ENCODE assay signal across 17 mouse cellular contexts in genomic region chr1:55399891-55400290, GRCm38 (mm10). TPM values are rescaled to one million over a fixed set of nuclear protein-coding genes. Genes with fewer than 3 reads are reported as not detected.
DNase-seq lines count a peak whose midpoint lies in the region; ATAC-seq lines count a peak whose summit lies in the region.
"Had no signal": no experiment of that assay in that cellular context is flagged by ENCODE, and none has a peak within 500 bp of the region (broad histone marks: within the 10 kb centered on the region; RNA-seq: fewer than 3 reads in every experiment).

No protein-coding gene starts in this region.

- H3K9me3 ChIP-seq in liver, embryonic 11.5 days (ENCODE audit: control insufficient read depth, low read length): no peaks in the 10 kb centered on the region
- H3K9me3 ChIP-seq: embryonic facial prominence, embryonic 15.5 days had no signal

- no peak overlapping the region for H3K4me3 ChIP-seq in liver, embryonic 11.5 days (ENCODE audit: low read depth, low read length)
- H3K4me3 ChIP-seq: embryonic facial prominence, embryonic 15.5 days had no signal

- no peak overlapping the region for H3K4me2 ChIP-seq in liver, embryonic 11.5 days
- H3K4me2 ChIP-seq: embryonic facial prominence, embryonic 15.5 days had no signal

- peaks cover 4% of the 10 kb centered on the region for H3K27me3 ChIP-seq in liver, embryonic 11.5 days (replicated peaks; ENCODE audit: control insufficient read depth, insufficient read depth, low read length)

- DNase-seq in embryo, embryonic 11 days: peak; percentile 35
- no peak for DNase-seq in embryo, embryonic 10 days (ENCODE audit: low spot score)
- DNase-seq in right cerebral cortex, adult 18-20 months: peak; percentile 67
- DNase-seq in right cerebral cortex, postnatal 14 days: no peak
- DNase-seq in mesoderm, embryonic 11.5 days (ENCODE audit: low read depth, low spot score): peak; percentile 27
- DNase-seq in right cerebral cortex, postnatal 25 days: peak; percentile 26
- DNase-seq in liver, embryonic 11.5 days (ENCODE audit: low spot score): no peak
- DNase-seq in adrenal gland, adult 8-10 months: no peak
- DNase-seq: cerebellum, adult 11 months; gastrocnemius, postnatal 25 days; heart, postnatal 14 days; lung, postnatal 4 days; thymus, postnatal 4 days had no signal

- H3K36me3 ChIP-seq in liver, embryonic 11.5 days (ENCODE audit: control insufficient read depth, insufficient read depth, low read length): no peaks in the 10 kb centered on the region
- H3K36me3 ChIP-seq: embryonic facial prominence, embryonic 15.5 days had no signal

- H3K4me1 ChIP-seq in liver, embryonic 11.5 days (replicated peaks; ENCODE audit: control insufficient read depth, insufficient read depth, low read length): no peaks in the 10 kb centered on the region

- no peak overlapping the region for H3K9ac ChIP-seq in liver, embryonic 11.5 days (ENCODE audit: low read depth, low read length)
- H3K9ac ChIP-seq: embryonic facial prominence, embryonic 15.5 days had no signal

- no peak overlapping the region for H3K27ac ChIP-seq in liver, embryonic 11.5 days (ENCODE audit: low read depth, low read length)
- H3K27ac ChIP-seq: embryonic facial prominence, embryonic 15.5 days; kidney, postnatal 0 days had no signal

- no peak for ATAC-seq in liver, embryonic 11.5 days (replicated peaks; ENCODE audit: low FRiP score)

- WGBS in liver, embryonic 11.5 days: 61% methylated on average over 5 of the region's 5 CpGs

RNA-seq across cellular contexts. Expression of gene Plcl1, which starts 5.8 kb away (rescaled TPM):
- polyA plus RNA-seq in liver, embryonic 11.5 days (2014; fragmentation: Nextera tagmentation; extraction: Ambion mirVana): 0.63 and 0.96 TPM in 2 replicates
- total RNA-seq in adrenal gland, adult 8-10 months (2022): 1 to 10 TPM; 4.7 to 9.0 (median 6.6) TPM
- total RNA-seq: MEL had no signal

RNA-seq across cellular contexts. Expression of gene Boll, which starts 36.6 kb away (rescaled TPM):
- 0.37 and 1.1 TPM in 2 replicates for polyA plus RNA-seq in liver, embryonic 11.5 days (2014; fragmentation: Nextera tagmentation; extraction: Ambion mirVana)
- under 1 TPM in 2 of 4 experiments, not detected in 2; 0.23 to 0.28 TPM for total RNA-seq in adrenal gland, adult 8-10 months (2022)
- total RNA-seq: gastrocnemius, postnatal 25 days; heart, postnatal 14 days; liver, adult 2 months; MEL had no signal
- polyA plus RNA-seq: liver, adult 2 months had no signal

Comparison
In these comparisons a context has a peak if more than half of its experiments do, and no peak if none do; other contexts are left out.
1. DNase-seq: peak in embryo, embryonic 11 days (single experiment), right cerebral cortex, adult 18-20 months (single experiment), mesoderm, embryonic 11.5 days (single experiment) and right cerebral cortex, postnatal 25 days (single experiment); none in embryo, embryonic 10 days (single experiment), right cerebral cortex, postnatal 14 days (single experiment), liver, embryonic 11.5 days (single experiment) and adrenal gland, adult 8-10 months (single experiment).